Mouse (Mus musculus) liver, adult 10 weeks (tissue): Measurements from ENCODE around the gene Csrnp3. TPM values are rescaled to one million over a fixed set of nuclear protein-coding genes. Genes with fewer than 3 reads are reported as not detected.

Experiments used
- polyA plus RNA-seq: library from polyadenylated mRNA; stranded (reverse); fragments of 350-450 nt; fragmentation: Illumina TruSeq; extraction: RNeasy Lipid Tissue Mini Kit (QIAGEN cat#74804); gene quantifications from one replicate; pipeline ENCODE4 v1.2.3, GENCODE M21; 2014; ENCODE audit warnings: low read depth, low replicate concordance

Csrnp3 gene
- not detected for polyA plus RNA-seq

DNA sequence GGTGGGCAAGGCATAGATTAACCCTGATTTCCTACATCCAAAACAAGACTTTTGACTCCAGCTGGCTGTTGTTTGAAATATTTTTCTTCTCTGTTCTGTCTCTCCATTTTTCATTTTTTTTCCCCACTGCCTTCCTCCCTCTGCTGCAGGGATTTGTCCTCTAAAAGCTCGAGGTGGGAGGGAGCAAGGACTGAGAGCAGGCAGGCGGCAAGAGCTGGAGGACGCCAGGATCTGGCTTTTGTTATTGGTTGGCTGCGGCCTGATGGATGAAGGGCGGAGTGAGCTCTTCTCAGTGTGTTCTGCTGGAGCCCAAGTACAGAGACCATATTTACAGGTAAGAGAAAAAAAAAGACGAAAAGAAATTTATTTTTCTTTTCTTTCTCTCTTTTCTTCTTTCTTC, at the start of gene Csrnp3:
Csrnp3 (plus strand) TSS at position 217 of the 400 bp plus-strand sequence.

Other genes with a start within 250 kb of the Csrnp3 start
- not detected for gene Scn2a, start 225.0 kb upstream of the Csrnp3 start, polyA plus RNA-seq